Mouse (Mus musculus): ENCODE measurements around the gene Elf1.
A peak's percentile ranks its signal among the peaks of the same experiment; 100 is the strongest.

Gene Elf1

DNA sequence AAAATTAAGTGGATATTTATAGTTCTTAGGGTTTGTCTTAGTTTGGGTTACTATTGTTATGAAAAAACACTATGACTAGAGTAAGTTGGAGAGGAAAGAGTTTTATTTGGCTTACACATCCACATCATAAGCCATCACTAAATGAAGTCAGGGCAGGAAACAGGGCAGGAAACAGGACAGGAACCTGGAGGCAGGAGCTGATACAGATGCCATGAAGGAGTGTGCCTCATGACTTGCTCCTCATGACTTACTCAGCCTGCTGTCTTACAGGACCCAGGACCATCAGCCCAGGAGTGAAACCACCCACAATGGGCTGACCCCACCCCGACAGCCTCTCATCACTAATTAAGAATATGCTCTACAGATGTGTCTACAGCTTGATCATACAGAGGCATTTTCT is 93.4 kb downstream of the Elf1 start:
- DNase-seq: no peak

DNA sequence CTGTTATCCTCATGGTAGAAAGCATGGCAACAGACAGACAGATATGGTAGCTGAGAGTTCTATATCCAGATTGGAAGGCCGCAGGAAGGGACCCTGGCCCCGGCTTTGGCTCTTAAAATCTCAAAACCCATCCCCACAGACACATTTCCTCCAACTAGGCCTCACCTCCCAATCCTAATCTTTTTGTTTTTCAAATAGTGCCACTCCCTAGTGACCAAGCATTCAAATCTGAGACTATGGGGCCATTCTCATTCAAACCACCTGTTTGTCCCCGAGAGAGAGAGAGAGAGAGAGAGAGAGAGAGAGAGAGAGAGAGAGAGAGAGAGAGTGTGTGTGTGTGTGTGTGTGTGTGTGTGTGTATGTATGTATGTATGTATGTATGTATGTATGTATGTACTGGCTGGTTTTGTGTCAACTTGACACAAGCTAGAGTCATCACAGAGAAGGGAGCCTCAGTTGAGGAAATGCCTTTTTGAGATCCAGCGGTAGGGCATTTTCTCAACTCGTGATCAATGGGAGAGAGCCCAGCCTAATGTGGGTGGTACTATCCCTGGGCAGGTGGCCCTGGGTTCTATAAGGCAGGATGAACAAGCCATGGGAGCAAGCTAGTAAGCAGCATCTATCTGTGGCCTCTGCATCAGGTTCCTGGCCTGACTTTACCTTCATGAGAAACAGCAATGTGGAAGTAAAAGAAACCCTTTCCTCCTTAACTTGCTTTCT is 102.7 kb downstream of the Elf1 start:
- no peak for DNase-seq

GRCm38 (mm10) chr14:79586499-79587138 is 105.6 kb downstream of the Elf1 start:
- no peak for DNase-seq

DNA sequence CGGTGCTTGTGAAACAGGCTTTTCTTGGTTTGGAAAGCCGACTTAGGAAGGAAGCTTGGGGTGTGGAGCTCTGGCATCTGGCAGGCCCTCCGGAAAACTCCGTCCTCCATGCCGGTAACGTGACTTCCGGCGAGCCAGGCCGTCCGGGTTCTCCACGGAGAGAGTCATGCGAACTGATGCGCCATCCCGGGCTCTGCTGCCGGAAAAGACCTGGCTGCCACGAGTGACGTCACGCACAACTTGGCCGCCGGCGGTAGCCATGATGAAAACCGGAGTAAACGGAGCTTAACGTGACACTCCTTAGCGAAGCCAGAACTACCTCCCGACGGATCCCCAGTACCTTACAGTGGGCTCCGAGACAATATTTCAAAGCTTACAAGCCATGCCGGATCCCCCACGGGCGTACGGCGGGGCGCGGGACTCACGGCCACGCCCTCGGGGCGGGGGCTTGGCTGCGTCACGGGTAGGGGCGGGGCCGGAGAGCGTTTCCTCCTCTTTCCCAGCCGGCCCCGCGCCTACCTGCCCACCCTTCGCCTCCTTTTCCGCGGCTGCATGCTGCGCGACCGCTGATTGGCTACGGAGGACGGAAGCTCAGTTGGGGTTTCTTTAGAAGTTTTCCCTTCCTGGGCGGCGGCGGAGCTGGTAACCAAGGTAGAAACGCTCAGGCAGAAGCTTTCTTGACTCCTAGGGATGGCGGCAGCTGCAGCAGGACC is 106.3 kb downstream of the Elf1 start, which contains the start of gene Sugt1:
Gene Sugt1, plus strand, starts transcription at position 553 of the 713 bp plus-strand sequence.
- peak; percentile 93 to 94 for DNase-seq

- no peak for DNase-seq
Observed at GRCm38 (mm10) chr14:79587852-79588229, 106.8 kb downstream of the Elf1 start.

DNA sequence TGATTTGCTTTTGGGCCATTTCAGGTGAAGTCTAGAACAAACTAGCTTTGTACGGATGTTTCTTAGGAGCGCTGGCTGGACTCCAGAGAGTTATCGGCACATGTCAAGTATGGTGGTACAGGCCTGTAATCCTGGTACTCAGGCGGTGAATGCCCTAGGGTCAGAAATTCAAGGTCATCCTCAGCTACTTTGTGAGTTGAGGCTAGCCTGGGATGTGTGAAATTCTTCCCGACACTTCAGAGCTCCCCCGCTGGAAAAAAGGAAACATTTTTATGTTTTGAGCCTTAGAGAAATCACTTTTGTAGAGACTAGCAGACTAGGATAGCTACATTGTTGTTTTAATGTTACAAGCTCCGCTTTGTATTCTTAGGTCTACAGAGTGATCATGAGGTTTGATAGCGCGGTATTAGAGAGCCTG is 107.5 kb downstream of the Elf1 start:
- no peak for DNase-seq

DNA sequence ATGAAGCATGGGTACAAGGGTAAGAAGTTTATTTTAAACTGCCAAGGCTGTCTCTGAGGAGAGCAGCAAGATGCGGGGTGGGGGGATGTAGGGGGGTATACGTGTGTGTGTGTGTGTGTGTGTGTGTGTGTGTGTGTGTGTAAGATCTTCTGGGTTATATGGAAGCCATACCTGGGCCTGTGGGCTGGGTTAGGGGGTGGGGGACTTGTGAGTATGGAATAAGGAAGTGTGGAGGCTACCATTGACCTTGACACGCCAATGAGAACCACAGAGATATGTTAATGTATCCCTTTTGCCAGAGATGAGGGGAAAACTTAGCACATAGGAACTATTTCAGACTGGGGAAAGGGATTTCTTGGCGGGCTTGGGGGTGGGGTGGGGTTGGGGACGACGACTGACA is 108.4 kb downstream of the Elf1 start:
- no peak for DNase-seq

DNA sequence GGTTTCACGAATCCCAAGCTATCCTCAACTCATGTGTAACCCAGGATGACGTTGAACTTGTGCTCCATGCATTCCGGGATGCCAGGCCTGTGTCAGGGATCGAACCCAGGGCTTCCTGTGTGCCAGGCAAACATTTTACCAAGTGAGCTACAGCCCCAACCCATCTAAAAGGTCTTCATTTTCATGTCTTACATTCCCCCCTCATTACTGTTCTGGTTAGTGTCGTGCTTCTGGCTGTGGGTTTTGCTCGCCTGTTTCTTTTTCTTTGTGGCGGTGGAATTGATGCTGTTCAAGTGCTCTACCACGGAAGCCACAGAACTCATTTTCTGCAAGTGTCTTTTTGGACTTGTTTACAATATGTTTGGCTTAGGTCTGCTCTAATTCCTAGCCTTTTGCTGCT is 109.9 kb downstream of the Elf1 start:
- DNase-seq: no peak

GRCm38 (mm10) chr14:79591611-79592010 is 110.6 kb downstream of the Elf1 start:
- no peak for DNase-seq

DNA sequence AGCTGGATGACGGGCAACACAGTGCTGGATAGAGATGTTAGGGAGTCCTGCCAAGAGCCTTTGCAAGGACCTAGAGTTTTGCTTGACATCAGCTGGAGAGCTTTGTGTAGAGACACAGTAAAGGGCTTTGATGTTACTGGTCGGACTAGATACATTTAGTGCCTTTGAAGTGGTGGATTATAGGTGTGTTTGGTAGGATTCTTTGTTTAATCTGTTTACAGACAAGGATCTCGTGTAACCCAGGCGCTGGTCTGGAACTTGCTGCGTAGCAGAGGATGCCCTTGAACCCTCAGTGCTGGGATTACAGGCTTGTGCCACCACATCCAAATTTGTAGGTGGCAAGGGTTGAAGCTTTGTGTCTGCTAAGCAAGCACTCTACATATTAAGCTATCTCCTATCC is 113.1 kb downstream of the Elf1 start:
- DNase-seq: no peak

DNA sequence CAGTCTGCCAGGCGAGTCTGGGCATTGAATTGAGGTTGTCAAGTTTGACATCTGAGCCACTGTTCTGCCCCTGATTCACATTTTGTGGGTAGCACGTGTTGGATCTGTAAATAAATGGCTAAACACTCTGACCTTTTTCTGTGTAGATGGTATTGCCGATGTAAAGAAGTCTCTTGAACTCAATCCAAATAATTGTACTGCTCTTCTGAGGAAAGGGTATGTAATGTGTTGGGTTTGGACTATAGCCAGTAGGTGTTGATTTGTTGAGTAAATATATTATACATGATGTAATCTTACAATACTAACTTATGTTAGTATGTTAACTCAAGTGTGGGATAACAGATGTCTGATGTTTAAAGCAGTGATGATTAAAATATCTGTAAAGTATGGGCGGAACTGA is 115.6 kb downstream of the Elf1 start:
- no peak for DNase-seq

GRCm38 (mm10) chr14:79605881-79606280 is 124.9 kb downstream of the Elf1 start:
- no peak for DNase-seq

- no peak for DNase-seq
Observed at GRCm38 (mm10) chr14:79606392-79606791, 125.4 kb downstream of the Elf1 start.

DNA sequence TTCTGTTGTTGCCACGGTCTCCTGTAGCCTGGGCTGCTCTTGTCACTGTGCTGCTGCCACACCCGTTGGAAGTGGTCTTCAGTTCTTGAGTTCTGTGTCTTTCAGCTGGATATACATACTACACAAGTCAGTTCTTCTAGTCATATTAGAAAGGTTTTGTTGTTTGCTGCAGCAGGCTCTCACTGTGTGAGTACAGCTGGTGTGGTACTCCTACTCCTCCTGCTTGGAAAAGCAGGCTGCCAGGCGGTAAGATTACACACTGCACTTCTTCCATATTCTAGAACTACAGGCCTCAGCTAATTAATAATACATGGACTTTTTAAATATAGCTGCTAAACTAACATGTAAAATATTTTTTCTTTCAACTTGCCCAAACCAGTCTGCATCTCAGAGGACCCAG is 125.9 kb downstream of the Elf1 start:
- DNase-seq: no peak

- DNase-seq: no peak
Observed at GRCm38 (mm10) chr14:79607352-79607751, 126.4 kb downstream of the Elf1 start.

- DNase-seq: no peak
Observed at GRCm38 (mm10) chr14:79608286-79608685, 127.3 kb downstream of the Elf1 start.

DNA sequence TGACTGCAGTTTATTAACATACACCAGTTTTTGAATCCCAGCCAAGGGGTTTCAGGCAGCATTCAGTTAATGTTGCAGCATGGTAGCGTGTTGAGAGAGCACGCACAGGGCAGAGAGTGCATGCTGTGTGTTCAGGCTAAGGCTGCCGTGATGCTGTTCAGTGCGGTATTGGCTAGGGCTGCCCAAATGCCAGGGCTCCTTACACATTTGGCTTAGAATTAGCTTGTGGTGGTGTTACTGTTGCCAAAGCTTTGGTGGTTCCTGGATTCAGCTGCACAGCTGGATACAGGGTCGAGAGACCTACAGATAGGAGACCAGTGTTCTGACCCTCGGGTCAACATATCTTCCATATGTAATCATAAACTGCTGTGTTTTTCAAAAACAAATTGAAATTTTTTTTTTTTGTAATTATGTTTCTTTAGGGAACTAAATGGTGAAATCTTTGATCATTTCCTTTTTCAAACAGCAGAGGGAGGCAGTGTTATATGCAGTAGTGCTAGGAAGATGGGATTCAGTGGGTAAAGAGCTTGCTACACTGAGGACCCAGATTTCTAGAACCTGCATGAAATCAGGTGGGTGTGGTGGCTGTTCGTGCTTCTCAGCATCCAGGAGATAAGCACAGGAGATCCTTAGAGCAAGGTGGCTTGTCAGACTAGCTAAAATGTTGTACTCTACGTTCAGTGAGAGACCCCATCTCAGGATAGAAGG is 136.3 kb downstream of the Elf1 start:
- no peak for DNase-seq

DNA sequence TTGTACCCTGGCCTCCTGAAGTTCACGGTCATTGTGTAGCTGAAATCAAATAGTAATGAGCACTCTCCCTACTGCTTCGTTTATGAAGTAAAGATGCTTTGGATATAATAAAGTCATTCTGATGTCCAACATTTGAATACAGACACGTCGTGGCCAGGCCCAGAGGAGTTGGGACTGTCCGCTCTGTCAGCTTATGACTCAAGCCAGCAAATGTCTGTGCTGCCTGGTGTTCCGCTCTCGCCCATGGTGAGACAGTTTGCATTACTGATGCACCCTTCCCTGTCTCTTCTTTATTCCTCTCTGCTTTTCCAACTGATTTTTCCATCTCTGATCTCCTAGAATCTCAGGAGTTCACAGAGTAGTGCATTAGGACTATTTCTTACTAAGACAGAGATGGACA is 138.8 kb downstream of the Elf1 start:
- no peak for DNase-seq

DNA sequence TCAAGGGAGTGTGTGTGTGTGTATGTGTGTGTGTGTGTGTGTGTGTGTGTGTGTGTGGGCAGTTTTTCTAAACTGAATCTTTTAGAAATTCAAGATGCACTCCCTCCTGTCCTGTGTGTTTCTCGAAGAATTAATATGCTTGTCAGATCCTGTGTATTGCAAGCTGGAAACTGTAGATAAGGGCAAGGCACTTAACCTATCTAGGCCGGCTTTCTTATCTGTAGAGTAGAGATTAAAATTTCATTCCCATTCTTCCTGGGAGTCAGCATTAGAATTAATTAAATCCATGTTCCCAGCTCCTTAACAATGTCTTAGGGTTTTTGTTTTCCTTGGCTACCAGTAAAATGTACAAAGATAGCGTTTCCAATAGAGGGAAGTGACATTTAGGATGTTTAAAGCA is 140.1 kb downstream of the Elf1 start:
- DNase-seq: no peak
